ENCODE assay signal across 9 mouse cellular contexts in the genomic region with DNA sequence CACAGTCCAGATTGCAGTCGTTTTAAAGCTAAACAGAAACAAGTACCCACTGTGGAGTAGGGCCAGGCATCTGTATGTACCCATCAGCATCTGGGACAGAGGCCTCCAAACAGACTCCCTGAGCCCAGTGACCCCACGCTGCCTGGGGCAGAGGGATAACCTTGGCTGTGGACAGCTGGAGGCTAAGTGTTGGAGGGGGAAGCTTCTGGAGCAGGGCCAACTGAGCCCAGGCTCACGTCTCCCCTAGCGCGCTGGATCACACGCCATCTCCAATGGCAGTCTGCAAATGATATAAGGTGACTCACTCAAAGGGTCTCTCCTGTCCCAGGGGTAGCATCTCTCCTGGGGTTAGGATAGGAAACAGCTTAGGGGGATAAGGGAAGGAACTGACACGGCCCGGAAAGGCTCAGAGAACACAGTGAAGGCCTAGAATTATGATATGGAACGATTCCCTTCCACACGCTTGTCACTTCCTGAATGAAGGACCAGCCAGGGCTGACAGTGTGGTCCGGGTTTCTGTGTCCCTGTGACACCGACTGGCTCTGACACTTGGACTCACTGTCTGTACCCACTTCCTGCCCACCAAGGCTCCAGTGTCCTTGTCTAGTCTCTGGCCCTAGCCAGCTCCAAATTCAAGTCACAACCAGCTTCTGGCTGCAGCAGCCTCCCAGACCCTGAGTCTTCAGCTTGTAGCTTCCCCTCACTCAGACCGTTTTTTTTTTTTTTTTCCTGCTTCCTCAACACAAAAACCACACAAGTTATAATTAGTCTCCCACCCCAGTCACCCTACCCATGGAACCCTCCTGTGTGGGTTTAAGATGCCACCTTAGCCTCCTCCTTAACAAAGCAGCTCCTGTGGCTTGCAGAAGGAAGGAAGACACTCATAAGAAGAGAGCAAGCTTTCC. TPM values are rescaled to one million over a fixed set of nuclear protein-coding genes. Genes with fewer than 3 reads are reported as not detected.
DNase-seq lines count a peak whose midpoint lies in the region; ATAC-seq lines count a peak whose summit lies in the region.
"Had no signal": no experiment of that assay in that cellular context is flagged by ENCODE, and none has a peak within 500 bp of the region (broad histone marks: within the 10 kb centered on the region; RNA-seq: fewer than 3 reads in every experiment).

No protein-coding gene starts in this region.

- H3K27me3 ChIP-seq in liver, embryonic 11.5 days (replicated peaks; ENCODE audit: control insufficient read depth, insufficient read depth, low read length): no peaks in the 10 kb centered on the region
- H3K27me3 ChIP-seq: embryonic facial prominence, embryonic 12.5 days had no signal

- H3K9me3 ChIP-seq in liver, embryonic 11.5 days (ENCODE audit: control insufficient read depth, low read length): no peaks in the 10 kb centered on the region
- H3K9me3 ChIP-seq: embryonic facial prominence, embryonic 12.5 days had no signal

- WGBS in liver, embryonic 11.5 days: 47% methylated on average over 13 of the region's 13 CpGs

- peak; percentile 27 for DNase-seq in kidney, postnatal 14 days
- DNase-seq in kidney, postnatal 36 days: no peak
- DNase-seq in A20 (ENCODE audit: low read depth, low spot score): peak; percentile 57
- no peak for DNase-seq in liver, embryonic 11.5 days (ENCODE audit: low spot score)
- no peak for DNase-seq in gastrocnemius, postnatal 10 days
- no peak for DNase-seq in right cerebral cortex, postnatal 4 days
- DNase-seq: right cerebral cortex, postnatal 25 days had no signal

- no peaks in the 10 kb centered on the region for H3K36me3 ChIP-seq in liver, embryonic 11.5 days (ENCODE audit: control insufficient read depth, insufficient read depth, low read length)
- H3K36me3 ChIP-seq: embryonic facial prominence, embryonic 12.5 days had no signal

- peak overlapping the region; percentile 46 for H3K9ac ChIP-seq in liver, embryonic 11.5 days (ENCODE audit: low read depth, low read length)
- H3K9ac ChIP-seq: embryonic facial prominence, embryonic 12.5 days had no signal

- peak overlapping the region; percentile 41 for H3K4me2 ChIP-seq in liver, embryonic 11.5 days
- H3K4me2 ChIP-seq: embryonic facial prominence, embryonic 12.5 days had no signal

- peak; percentile 25 for ATAC-seq in CD4-positive, CD25-positive, alpha-beta regulatory T cell, adult 4 months
- ATAC-seq in liver, embryonic 11.5 days (replicated peaks; ENCODE audit: low FRiP score): no peak

- peaks cover 57% of the 10 kb centered on the region for H3K4me1 ChIP-seq in liver, embryonic 11.5 days (replicated peaks; ENCODE audit: control insufficient read depth, insufficient read depth, low read length)

- no peak overlapping the region for H3K4me3 ChIP-seq in liver, embryonic 11.5 days (ENCODE audit: low read depth, low read length)
- H3K4me3 ChIP-seq: embryonic facial prominence, embryonic 12.5 days had no signal

- peak overlapping the region; percentile 90 for H3K27ac ChIP-seq in liver, embryonic 11.5 days (ENCODE audit: low read depth, low read length)
- H3K27ac ChIP-seq: embryonic facial prominence, embryonic 12.5 days had no signal

RNA-seq across cellular contexts. Expression of gene Sema4d, which starts 57.3 kb away (rescaled TPM):
- 100 to 1,000 TPM; 122 to 152 TPM for polyA plus RNA-seq in CD4-positive, CD25-positive, alpha-beta regulatory T cell, adult 4 months (2017; shearing (Covaris generic))
- polyA plus RNA-seq in liver, embryonic 11.5 days (2014; fragmentation: Nextera tagmentation; extraction: Ambion mirVana): 18.6 and 21.7 TPM in 2 replicates
- 100 to 1,000 TPM; 125 to 130 TPM for total RNA-seq in gastrocnemius, postnatal 10 days (2021)

Comparison
In these comparisons a context has a peak if more than half of its experiments do, and no peak if none do; other contexts are left out.
1. DNase-seq: peak in kidney, postnatal 14 days (single experiment) and A20 (single experiment); none in kidney, postnatal 36 days (0 of 2), liver, embryonic 11.5 days (single experiment), gastrocnemius, postnatal 10 days (single experiment) and right cerebral cortex, postnatal 4 days (single experiment).